Mouse (Mus musculus) forebrain, embryonic 14.5 days (tissue): ENCODE results near the gene Endov. TPM values are rescaled to one million over a fixed set of nuclear protein-coding genes. Genes with fewer than 3 reads are reported as not detected.

Source experiments
- ATAC-seq: fragments of 200-750 bp; cut with Nextera tagmentation; 2 replicates; pipeline ENCODE4 v1.8.0; 2017; ENCODE audit warnings: mild to moderate bottlenecking, moderate library complexity
- DNase-seq: peaks from one replicate; pipeline ENCODE4 v3.0.0-alpha.2; 2015; ENCODE audit warnings: low spot score
- H3K27ac ChIP-seq: fragments of 300-500 bp; sonication (generic); 2 replicates; pipeline ENCODE4 v1.5.1; 2014; ENCODE audit warnings: low read depth, mild to moderate bottlenecking, control low read depth, low read length, moderate library complexity
- H3K27me3 ChIP-seq: fragments of 300-500 bp; sonication (generic); replicated peaks from 2 replicates; pipeline ENCODE4 v1.6.1; 2014; ENCODE audit warnings: low read length, control low read depth, mixed read lengths; ENCODE audit not compliant: control insufficient read depth, insufficient read depth
- H3K36me3 ChIP-seq: fragments of 300-500 bp; sonication (generic); 2 replicates; pipeline ENCODE4 v1.6.1; 2014; ENCODE audit warnings: low read length, control low read depth; ENCODE audit not compliant: control insufficient read depth, insufficient read depth
- H3K4me1 ChIP-seq: fragments of 300-500 bp; sonication (generic); 2 replicates; pipeline ENCODE4 v1.6.1; 2014; ENCODE audit warnings: antibody characterized with exemption, low read length, control low read depth; ENCODE audit not compliant: control insufficient read depth, insufficient read depth
- H3K4me2 ChIP-seq: fragments of 300-500 bp; sonication (generic); 2 replicates; pipeline ENCODE4 v1.6.1; 2014; ENCODE audit warnings: mild to moderate bottlenecking, control low read depth, low read length
- H3K4me3 ChIP-seq: fragments of 300-500 bp; sonication (generic); 2 replicates; pipeline ENCODE4 v1.5.1; 2014; ENCODE audit warnings: low read depth, low read length, control low read depth
- H3K9ac ChIP-seq: fragments of 300-500 bp; sonication (generic); 2 replicates; pipeline ENCODE4 v1.6.1; 2014; ENCODE audit warnings: mild to moderate bottlenecking, low read length, control low read depth, moderate library complexity
- H3K9me3 ChIP-seq: fragments of 300-500 bp; sonication (generic); replicated peaks from 2 replicates; pipeline ENCODE4 v1.6.1; 2016; ENCODE audit warnings: low read length, control low read depth, mixed read lengths; ENCODE audit not compliant: control insufficient read depth
- WGBS: fragments of 180-500 bp; shearing (Covaris S2); extraction: QIAGEN DNeasy Blood & Tissue Kit; methylation state at CpG from one replicate; pipeline ENCODE4 v1.1.7; 2014; 5-methylcytosine and 5-hydroxymethylcytosine counted together
- polyA plus RNA-seq: library from polyadenylated mRNA; unstranded; fragments of >200 nt; fragmentation: Nextera tagmentation; extraction: Ambion mirVana; gene quantifications from 2 replicates; pipeline ENCODE4 v1.2.1, GENCODE M21; 2014

Gene Endov
- polyA plus RNA-seq, 1 experiment from 2014 or later, result 18.0 TPM

DNA sequence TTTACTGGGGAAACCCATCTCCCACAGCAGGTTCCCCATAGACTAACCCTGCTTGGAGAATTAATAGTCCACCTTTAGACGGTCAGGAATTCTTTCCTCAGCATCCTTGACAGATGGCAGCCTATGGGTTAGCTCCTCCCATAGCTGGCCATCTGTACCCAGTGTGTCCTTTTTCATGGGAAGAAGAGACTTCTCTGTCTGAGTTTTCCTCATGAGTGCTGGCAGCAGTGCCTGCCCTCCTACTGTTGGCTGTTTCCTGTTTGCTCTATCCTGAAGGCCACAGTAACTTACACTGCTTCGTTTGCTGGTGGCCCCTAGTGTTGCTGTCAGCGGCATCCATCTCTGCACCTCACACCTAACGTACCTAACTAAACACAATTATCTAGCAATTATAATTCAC lies 6.3 kb downstream of the Endov start:
- no peak overlapping the region for H3K9ac ChIP-seq
- H3K4me1 ChIP-seq, result peaks cover 3% of the 10 kb centered on the region; the same call in 1 of the 2 replicates
- no peak overlapping the region for H3K4me3 ChIP-seq
- DNase-seq, result no peak
- H3K4me2 ChIP-seq, result no peak overlapping the region
- no peaks in the 10 kb centered on the region for H3K9me3 ChIP-seq
- no peaks in the 10 kb centered on the region for H3K27me3 ChIP-seq
- ATAC-seq, result no peak
- no peak overlapping the region for H3K27ac ChIP-seq
- H3K36me3 ChIP-seq, result peaks cover 46% of the 10 kb centered on the region
- 86% methylated on average over 4 of the region's 4 CpGs for WGBS

DNA sequence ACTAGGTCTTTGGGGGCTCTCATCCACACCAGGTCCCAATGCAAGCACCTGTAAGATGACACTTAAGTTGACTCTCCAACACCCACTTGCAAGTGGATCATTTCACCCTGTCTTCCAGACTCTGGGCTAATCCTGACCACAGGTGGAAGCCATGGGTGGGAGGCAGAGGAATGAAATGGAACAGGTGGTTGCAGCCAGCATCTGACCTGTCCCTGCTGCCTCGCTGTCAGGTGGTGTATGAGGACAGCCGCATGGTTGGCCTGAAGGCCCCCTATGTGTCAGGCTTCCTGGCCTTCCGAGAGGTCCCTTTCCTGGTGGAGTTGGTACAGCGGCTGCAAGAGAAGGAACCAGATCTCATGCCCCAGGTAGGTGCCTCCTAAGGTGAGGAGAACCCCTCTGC lies 8.2 kb downstream of the Endov start:
- DNase-seq (no peak), ATAC-seq (no peak)
- WGBS, result 89% methylated on average over 4 of the region's 4 CpGs
- H3K4me1 ChIP-seq, result no peaks in the 10 kb centered on the region
- H3K4me2 ChIP-seq, result no peak overlapping the region
- H3K4me3 ChIP-seq, result no peak overlapping the region
- no peaks in the 10 kb centered on the region for H3K27me3 ChIP-seq
- peaks cover 61% of the 10 kb centered on the region for H3K36me3 ChIP-seq
- H3K9me3 ChIP-seq, result no peaks in the 10 kb centered on the region
- H3K27ac ChIP-seq, result no peak overlapping the region
- no peak overlapping the region for H3K9ac ChIP-seq

GRCm38 (mm10) chr11:119500011-119500410 lies 8.9 kb downstream of the Endov start:
- Histone ChIP-seq H3K27me3 (no peaks in the 10 kb centered on the region), H3K4me1 (no peaks in the 10 kb centered on the region), H3K9ac (no peak overlapping the region), H3K27ac (no peak overlapping the region), H3K36me3 (peaks cover 68% of the 10 kb centered on the region), H3K4me3 (no peak overlapping the region), H3K4me2 (no peak overlapping the region), H3K9me3 (no peaks in the 10 kb centered on the region)
- 87% methylated on average over 2 of the region's 2 CpGs for WGBS
- ATAC-seq (no peak), DNase-seq (no peak)

DNA sequence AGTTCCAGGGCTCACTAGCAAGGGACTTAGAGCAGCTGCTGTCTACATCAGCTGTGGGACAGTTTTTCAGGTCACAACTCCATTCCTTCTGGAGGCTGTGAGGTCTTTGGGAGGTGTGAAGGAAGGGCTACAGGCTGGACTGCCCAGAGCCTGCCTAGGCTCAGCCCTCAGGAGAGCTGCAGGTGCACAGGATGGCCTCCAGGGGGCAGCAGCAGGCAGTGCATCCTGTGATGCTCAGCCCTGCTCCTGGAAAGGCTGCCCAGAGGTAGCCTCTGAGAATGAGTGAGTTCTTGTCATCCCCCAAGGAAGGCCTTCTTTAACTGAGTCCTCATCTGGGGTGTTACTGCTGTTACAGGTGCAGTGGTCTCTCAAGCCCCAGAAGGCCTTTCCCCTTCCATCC lies 12.5 kb downstream of the Endov start:
- H3K4me3 ChIP-seq, result no peak overlapping the region
- no peaks in the 10 kb centered on the region for H3K27me3 ChIP-seq
- H3K9ac ChIP-seq, result no peak overlapping the region
- H3K27ac ChIP-seq, result no peak overlapping the region
- H3K9me3 ChIP-seq, result no peaks in the 10 kb centered on the region
- H3K4me1 ChIP-seq, result peaks cover 1% of the 10 kb centered on the region; the same call in 1 of the 2 replicates
- peak; percentile 81; the same call in 1 of the 2 replicates for ATAC-seq
- peak; percentile 80 for DNase-seq
- H3K36me3 ChIP-seq, result peaks cover 87% of the 10 kb centered on the region
- no peak overlapping the region for H3K4me2 ChIP-seq

DNA sequence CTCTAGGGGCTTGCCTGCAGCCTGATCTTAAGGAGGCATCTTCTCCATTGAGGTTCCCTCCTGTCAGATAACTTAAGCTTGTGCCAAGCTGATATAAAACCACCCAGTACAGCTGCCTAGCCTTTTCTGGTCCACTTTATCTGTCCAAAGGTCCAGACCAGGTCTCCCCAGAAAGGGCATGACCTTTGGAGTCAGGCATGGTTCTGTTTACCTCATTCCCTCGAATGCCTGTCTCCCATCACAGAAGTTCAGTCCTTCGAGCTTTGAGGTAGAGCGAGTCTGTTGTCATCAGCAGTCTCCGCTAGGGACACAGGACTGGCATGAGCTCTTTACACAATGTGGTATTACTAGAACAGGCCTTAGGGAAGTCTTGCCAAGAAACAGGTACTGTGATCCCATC lies 15.2 kb downstream of the Endov start:
- no peaks in the 10 kb centered on the region for H3K9me3 ChIP-seq
- peaks cover 66% of the 10 kb centered on the region for H3K36me3 ChIP-seq
- H3K4me2 ChIP-seq, result no peak overlapping the region
- H3K4me1 ChIP-seq, result peaks cover 6% of the 10 kb centered on the region; the same call in 1 of the 2 replicates
- WGBS, result 94% methylated on average over 4 of the region's 4 CpGs
- ATAC-seq, result no peak
- no peak overlapping the region for H3K9ac ChIP-seq
- no peak for DNase-seq
- no peak overlapping the region for H3K27ac ChIP-seq
- no peaks in the 10 kb centered on the region for H3K27me3 ChIP-seq
- H3K4me3 ChIP-seq, result no peak overlapping the region

DNA sequence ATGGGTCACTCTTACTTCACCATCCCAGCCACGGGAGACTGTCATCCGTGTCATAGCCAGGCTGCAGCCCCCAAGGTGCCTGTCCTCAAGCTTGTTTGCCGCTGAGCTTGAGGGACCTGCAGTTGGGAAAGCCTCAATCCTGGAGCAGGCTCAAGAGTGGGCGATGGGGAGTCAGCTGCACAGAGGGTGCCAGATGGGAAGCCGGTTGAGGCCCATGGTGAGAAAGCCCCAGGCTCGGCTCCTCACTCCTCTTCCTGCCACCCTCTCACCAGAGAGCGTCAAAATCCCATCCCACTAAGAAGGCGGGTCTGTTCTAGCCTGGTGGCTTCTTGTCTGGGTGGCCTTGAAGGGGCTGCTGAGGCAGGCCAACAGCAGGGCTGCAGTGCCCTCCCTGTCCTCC lies 16.6 kb downstream of the Endov start:
- H3K27ac ChIP-seq, result no peak overlapping the region
- no peak overlapping the region for H3K4me3 ChIP-seq
- H3K9ac ChIP-seq, result no peak overlapping the region
- H3K27me3 ChIP-seq, result no peaks in the 10 kb centered on the region
- no peaks in the 10 kb centered on the region for H3K9me3 ChIP-seq
- ATAC-seq (no peak), DNase-seq (no peak)
- no peak overlapping the region for H3K4me2 ChIP-seq
- H3K36me3 ChIP-seq, result peaks cover 52% of the 10 kb centered on the region
- 87% methylated on average over 8 of the region's 8 CpGs for WGBS
- H3K4me1 ChIP-seq, result peaks cover 10% of the 10 kb centered on the region; the same call in 1 of the 2 replicates

GRCm38 (mm10) chr11:119509165-119509776 lies 18.1 kb downstream of the Endov start:
- 26% methylated on average over 5 of the region's 5 CpGs for WGBS

GRCm38 (mm10) chr11:119513038-119513659 lies 22.0 kb downstream of the Endov start:
- WGBS, result 45% methylated on average over 9 of the region's 9 CpGs
- H3K4me2 ChIP-seq, result no peak overlapping the region
- peaks cover 7% of the 10 kb centered on the region for H3K36me3 ChIP-seq
- peaks cover 55% of the 10 kb centered on the region for H3K4me1 ChIP-seq
- H3K9me3 ChIP-seq, result no peaks in the 10 kb centered on the region
- H3K27ac ChIP-seq, result 0 out of 2 replicates have a peak overlapping the region, but pooled peaks have one; percentile 39
- ATAC-seq, result no peak
- no peak overlapping the region for H3K9ac ChIP-seq
- H3K4me3 ChIP-seq, result no peak overlapping the region
- H3K27me3 ChIP-seq, result no peaks in the 10 kb centered on the region
- no peak for DNase-seq

More at GRCm38 (mm10) chr11:119509165-119509776, 18.1 kb downstream of the Endov start:
- no peaks in the 10 kb centered on the region for H3K27me3 ChIP-seq
- H3K4me3 ChIP-seq, result no peak overlapping the region
- peak overlapping the region; percentile 70 for H3K27ac ChIP-seq
- ATAC-seq (peak; percentile 43), DNase-seq (peak; percentile 57)
- no peak overlapping the region for H3K9ac ChIP-seq
- peaks cover 23% of the 10 kb centered on the region for H3K4me1 ChIP-seq
- no peak overlapping the region for H3K4me2 ChIP-seq
- peaks cover 40% of the 10 kb centered on the region for H3K36me3 ChIP-seq
- no peaks in the 10 kb centered on the region for H3K9me3 ChIP-seq
